Mouse (Mus musculus): ENCODE results near the gene Fer. TPM values are rescaled to one million over a fixed set of nuclear protein-coding genes. Genes with fewer than 3 reads are reported as not detected.
A peak's percentile ranks its signal among the peaks of the same experiment; 100 is the strongest.

Gene Fer
- polyA plus RNA-seq, 1 experiment from 2014 or later = 36.7 TPM

- Histone ChIP-seq H3K36me3 (ENCODE audit: control insufficient read depth, insufficient read depth) (no peaks in the 10 kb centered on the region), H3K4me3 (replicated peaks; ENCODE audit: low read length) (no peak overlapping the region), H3K27ac (ENCODE audit: low read length) (no peak overlapping the region), H3K9me3 (ENCODE audit: control insufficient read depth, low read length) (no peaks in the 10 kb centered on the region), H3K9ac (replicated peaks; ENCODE audit: low read depth, low read length) (no peak overlapping the region), H3K4me1 (replicated peaks; ENCODE audit: control insufficient read depth, insufficient read depth, low read length) (no peaks in the 10 kb centered on the region), H3K4me2 (ENCODE audit: low read length) (no peak overlapping the region), H3K27me3 (replicated peaks; ENCODE audit: control insufficient read depth, insufficient read depth, low read length) (no peaks in the 10 kb centered on the region)
- 92% methylated on average over 7 of the region's 7 CpGs for WGBS
- ATAC-seq = no peak
Observed at GRCm38 (mm10) chr17:63857023-63857544, 5.8 kb upstream of the Fer start.

GRCm38 (mm10) chr17:63860988-63861387 lies 1.9 kb upstream of the Fer start:
- Histone ChIP-seq H3K27me3 (replicated peaks; ENCODE audit: control insufficient read depth, insufficient read depth, low read length) (no peaks in the 10 kb centered on the region), H3K36me3 (ENCODE audit: control insufficient read depth, insufficient read depth) (no peaks in the 10 kb centered on the region), H3K9ac (replicated peaks; ENCODE audit: low read depth, low read length) (no peak overlapping the region), H3K27ac (ENCODE audit: low read length) (no peak overlapping the region), H3K4me1 (replicated peaks; ENCODE audit: control insufficient read depth, insufficient read depth, low read length) (peaks cover 13% of the 10 kb centered on the region), H3K4me2 (ENCODE audit: low read length) (no peak overlapping the region), H3K4me3 (replicated peaks; ENCODE audit: low read length) (no peak overlapping the region), H3K9me3 (ENCODE audit: control insufficient read depth, low read length) (no peaks in the 10 kb centered on the region)
- 34% methylated on average over 4 of the region's 4 CpGs for WGBS
- ATAC-seq = no peak

DNA sequence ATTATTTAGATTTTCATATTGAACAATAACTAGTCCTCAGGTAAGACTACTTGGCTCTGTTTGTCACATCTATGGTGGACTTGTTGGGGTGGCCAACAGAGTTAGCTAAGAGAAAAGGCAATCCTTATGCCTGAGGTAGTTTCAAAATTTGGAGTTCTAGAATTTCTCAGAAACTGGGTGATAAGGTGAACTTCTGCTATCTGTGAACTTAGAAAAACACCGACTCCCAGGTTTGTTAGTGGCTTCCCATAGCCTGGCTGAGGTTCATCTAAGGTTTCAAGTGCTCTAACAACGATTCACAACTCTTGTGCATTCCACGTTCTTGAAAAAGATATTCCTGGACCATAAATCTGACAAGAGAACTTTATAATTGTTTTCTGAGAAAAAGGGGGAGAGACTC lies 463 bp upstream of the Fer start:
- H3K4me3 ChIP-seq (replicated peaks; ENCODE audit: low read length) = no peak overlapping the region
- peaks cover 13% of the 10 kb centered on the region for H3K4me1 ChIP-seq (replicated peaks; ENCODE audit: control insufficient read depth, insufficient read depth, low read length)
- ATAC-seq = no peak
- H3K9me3 ChIP-seq (ENCODE audit: control insufficient read depth, low read length) = no peaks in the 10 kb centered on the region
- no peak overlapping the region for H3K27ac ChIP-seq (ENCODE audit: low read length)
- H3K36me3 ChIP-seq (ENCODE audit: control insufficient read depth, insufficient read depth) = no peaks in the 10 kb centered on the region
- WGBS = 70% methylated on average over 3 of the region's 3 CpGs
- H3K9ac ChIP-seq (replicated peaks; ENCODE audit: low read depth, low read length) = no peak overlapping the region
- no peaks in the 10 kb centered on the region for H3K27me3 ChIP-seq (replicated peaks; ENCODE audit: control insufficient read depth, insufficient read depth, low read length)
- H3K4me2 ChIP-seq (ENCODE audit: low read length) = no peak overlapping the region

DNA sequence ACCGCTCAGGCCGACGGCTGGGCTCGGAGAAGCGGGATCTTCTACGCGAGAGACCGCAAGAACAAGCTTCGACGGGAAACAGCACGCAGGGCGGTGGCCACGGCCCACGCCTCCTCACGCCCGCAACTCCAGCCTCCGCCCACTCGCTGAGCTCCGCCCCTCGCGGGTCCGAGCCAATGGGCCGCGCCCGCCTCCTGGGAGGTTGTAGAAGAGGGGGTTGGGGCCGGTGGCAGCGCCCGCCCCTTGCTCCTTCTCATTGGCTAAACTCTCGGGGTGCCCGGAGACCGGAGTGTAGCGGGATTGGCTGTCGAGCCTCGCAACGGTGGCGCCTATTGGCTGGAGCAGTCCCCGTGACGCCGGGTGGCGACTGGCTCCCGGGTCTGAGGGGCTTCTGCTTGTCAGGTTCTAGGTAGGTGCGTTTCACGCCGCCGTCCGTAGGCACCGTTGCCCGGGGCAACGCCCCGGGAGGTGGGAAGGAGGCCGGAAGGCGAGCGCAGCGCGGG lies 836 bp downstream of the Fer start, which contains the start of gene A930002H24Rik:
A930002H24Rik (minus strand) TSS at position 145 of the 503 bp plus-strand sequence.
- WGBS = 0% methylated on average over 55 of the region's 55 CpGs
- H3K4me3 ChIP-seq (replicated peaks; ENCODE audit: low read length) = peak within 1 kb of the TSS; percentile 96
- no peaks in the 10 kb centered on the region for H3K36me3 ChIP-seq (ENCODE audit: control insufficient read depth, insufficient read depth)
- H3K4me1 ChIP-seq (replicated peaks; ENCODE audit: control insufficient read depth, insufficient read depth, low read length) = peaks cover 13% of the 10 kb centered on the region
- ATAC-seq = peak; percentile 99
- no peaks in the 10 kb centered on the region for H3K27me3 ChIP-seq (replicated peaks; ENCODE audit: control insufficient read depth, insufficient read depth, low read length)
- H3K9ac ChIP-seq (replicated peaks; ENCODE audit: low read depth, low read length) = peak within 1 kb of the TSS; percentile 90
- H3K27ac ChIP-seq (ENCODE audit: low read length) = peak within 1 kb of the TSS; percentile 83
- no peaks in the 10 kb centered on the region for H3K9me3 ChIP-seq (ENCODE audit: control insufficient read depth, low read length)
- peak within 1 kb of the TSS; percentile 95 for H3K4me2 ChIP-seq (ENCODE audit: low read length)

- Histone ChIP-seq H3K9me3 (ENCODE audit: control insufficient read depth, low read length) (no peaks in the 10 kb centered on the region), H3K4me2 (ENCODE audit: low read length) (peak overlapping the region; percentile 88), H3K36me3 (ENCODE audit: control insufficient read depth, insufficient read depth) (no peaks in the 10 kb centered on the region), H3K27me3 (replicated peaks; ENCODE audit: control insufficient read depth, insufficient read depth, low read length) (no peaks in the 10 kb centered on the region), H3K27ac (ENCODE audit: low read length) (peak overlapping the region; percentile 83), H3K4me1 (replicated peaks; ENCODE audit: control insufficient read depth, insufficient read depth, low read length) (peaks cover 13% of the 10 kb centered on the region), H3K9ac (replicated peaks; ENCODE audit: low read depth, low read length) (peak overlapping the region; percentile 90), H3K4me3 (replicated peaks; ENCODE audit: low read length) (peak overlapping the region; percentile 96)
- 0% methylated on average over 39 of the region's 48 CpGs for WGBS
- peak; percentile 64 for ATAC-seq
Observed at GRCm38 (mm10) chr17:63864171-63864571, 1.3 kb downstream of the Fer start.

DNA sequence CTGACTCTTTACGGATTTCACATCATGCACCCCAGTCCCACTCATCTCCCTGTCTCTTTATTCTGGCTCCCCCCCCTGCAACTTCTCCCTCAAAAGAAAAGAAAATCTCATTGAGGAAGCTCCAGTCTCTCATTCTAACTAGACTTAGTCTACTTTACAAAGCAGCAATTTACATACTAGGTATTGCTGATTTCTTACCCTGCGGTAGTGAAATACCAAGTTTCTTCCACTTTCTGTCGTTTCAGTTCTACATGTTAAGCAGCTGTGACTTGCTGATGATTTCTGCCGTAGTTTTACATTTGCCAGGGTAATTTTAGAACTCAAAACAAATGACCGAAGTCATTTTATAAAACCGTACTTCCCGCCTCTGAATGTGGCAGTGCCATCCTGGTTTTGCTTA lies 8.9 kb downstream of the Fer start:
- Histone ChIP-seq H3K27me3 (replicated peaks; ENCODE audit: control insufficient read depth, insufficient read depth, low read length) (no peaks in the 10 kb centered on the region), H3K4me3 (replicated peaks; ENCODE audit: low read length) (no peak overlapping the region), H3K27ac (ENCODE audit: low read length) (no peak overlapping the region), H3K4me1 (replicated peaks; ENCODE audit: control insufficient read depth, insufficient read depth, low read length) (no peaks in the 10 kb centered on the region), H3K4me2 (ENCODE audit: low read length) (no peak overlapping the region), H3K9ac (replicated peaks; ENCODE audit: low read depth, low read length) (no peak overlapping the region), H3K36me3 (ENCODE audit: control insufficient read depth, insufficient read depth) (no peaks in the 10 kb centered on the region), H3K9me3 (ENCODE audit: control insufficient read depth, low read length) (no peaks in the 10 kb centered on the region)
- ATAC-seq = no peak
- 95% methylated on average over 7 of the region's 7 CpGs for WGBS

DNA sequence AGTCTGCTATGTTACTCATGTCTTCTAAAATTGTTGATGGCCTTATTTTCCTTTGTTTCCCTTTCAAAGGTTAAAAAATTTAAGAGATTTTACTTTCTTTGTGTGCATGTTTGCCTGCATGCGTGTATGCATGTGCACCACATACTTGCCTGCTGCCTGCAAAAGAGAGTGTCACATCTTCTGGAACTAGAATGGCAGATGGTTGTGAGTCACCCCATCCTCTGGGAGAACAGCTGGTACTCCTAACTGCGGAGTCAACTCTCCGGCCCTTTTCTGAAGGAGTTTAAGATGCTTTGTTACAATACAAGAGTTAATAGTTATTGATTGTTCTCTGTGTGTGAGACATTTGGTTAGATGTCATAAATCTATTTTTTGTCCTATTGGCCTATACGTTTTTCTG lies 16.0 kb downstream of the Fer start:
- Histone ChIP-seq H3K9me3 (ENCODE audit: control insufficient read depth, low read length) (no peaks in the 10 kb centered on the region), H3K4me2 (ENCODE audit: low read length) (no peak overlapping the region), H3K27ac (ENCODE audit: low read length) (no peak overlapping the region), H3K27me3 (replicated peaks; ENCODE audit: control insufficient read depth, insufficient read depth, low read length) (no peaks in the 10 kb centered on the region), H3K9ac (replicated peaks; ENCODE audit: low read depth, low read length) (no peak overlapping the region), H3K36me3 (ENCODE audit: control insufficient read depth, insufficient read depth) (no peaks in the 10 kb centered on the region), H3K4me1 (replicated peaks; ENCODE audit: control insufficient read depth, insufficient read depth, low read length) (no peaks in the 10 kb centered on the region), H3K4me3 (replicated peaks; ENCODE audit: low read length) (no peak overlapping the region)
- 78% methylated on average over 4 of the region's 4 CpGs for WGBS
- no peak for ATAC-seq

DNA sequence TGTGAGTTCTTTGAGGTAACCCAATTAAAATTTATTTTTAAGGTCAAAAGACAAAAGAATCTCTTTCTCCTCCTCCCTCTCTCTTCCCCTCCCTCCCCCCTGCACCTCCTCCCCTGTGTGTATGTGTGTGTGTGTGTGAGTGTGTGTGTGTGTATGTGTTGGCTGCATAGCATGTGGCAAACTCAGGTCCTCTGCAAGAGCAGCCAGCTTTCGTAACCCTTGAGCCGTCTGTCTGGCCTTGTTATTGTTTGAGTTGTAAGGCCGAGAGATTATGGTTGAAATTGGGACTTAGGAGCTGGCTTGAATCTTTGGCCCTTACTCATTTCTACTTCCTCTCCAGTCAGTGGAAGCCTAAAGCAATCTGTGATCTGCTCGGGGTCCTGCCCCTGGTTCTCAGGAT lies 17.1 kb downstream of the Fer start:
- WGBS = 85% methylated on average over 4 of the region's 4 CpGs
- no peak for ATAC-seq
- no peak overlapping the region for H3K4me3 ChIP-seq (replicated peaks; ENCODE audit: low read length)

DNA sequence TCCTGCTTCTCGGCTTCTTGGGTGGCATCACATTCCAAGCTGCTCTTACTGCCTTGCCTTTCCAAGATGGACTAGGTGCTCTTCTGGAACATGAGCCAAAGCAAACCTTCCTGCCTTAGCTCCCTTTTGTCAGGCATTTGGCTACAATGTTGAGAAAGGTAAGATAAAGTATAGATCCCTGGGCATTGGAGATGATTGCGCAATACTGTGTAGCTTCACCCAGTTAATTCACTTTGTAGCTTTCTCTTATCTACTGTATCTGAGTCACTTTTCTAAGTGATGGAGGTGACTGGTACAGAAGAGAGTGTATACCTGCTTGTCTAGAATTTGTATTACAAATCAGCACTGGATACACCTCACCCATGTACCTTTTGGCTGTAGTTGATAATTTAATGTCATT lies 24.1 kb downstream of the Fer start:
- H3K4me2 ChIP-seq (ENCODE audit: low read length) = no peak overlapping the region
- WGBS = 97% methylated on average over 2 of the region's 2 CpGs

More for the DNA sequence above, 17.1 kb downstream of the Fer start:
- Histone ChIP-seq H3K4me2 (ENCODE audit: low read length) (no peak overlapping the region), H3K27me3 (replicated peaks; ENCODE audit: control insufficient read depth, insufficient read depth, low read length) (no peaks in the 10 kb centered on the region), H3K27ac (ENCODE audit: low read length) (no peak overlapping the region), H3K9me3 (ENCODE audit: control insufficient read depth, low read length) (no peaks in the 10 kb centered on the region), H3K4me1 (replicated peaks; ENCODE audit: control insufficient read depth, insufficient read depth, low read length) (no peaks in the 10 kb centered on the region), H3K36me3 (ENCODE audit: control insufficient read depth, insufficient read depth) (no peaks in the 10 kb centered on the region), H3K9ac (replicated peaks; ENCODE audit: low read depth, low read length) (no peak overlapping the region)

DNA sequence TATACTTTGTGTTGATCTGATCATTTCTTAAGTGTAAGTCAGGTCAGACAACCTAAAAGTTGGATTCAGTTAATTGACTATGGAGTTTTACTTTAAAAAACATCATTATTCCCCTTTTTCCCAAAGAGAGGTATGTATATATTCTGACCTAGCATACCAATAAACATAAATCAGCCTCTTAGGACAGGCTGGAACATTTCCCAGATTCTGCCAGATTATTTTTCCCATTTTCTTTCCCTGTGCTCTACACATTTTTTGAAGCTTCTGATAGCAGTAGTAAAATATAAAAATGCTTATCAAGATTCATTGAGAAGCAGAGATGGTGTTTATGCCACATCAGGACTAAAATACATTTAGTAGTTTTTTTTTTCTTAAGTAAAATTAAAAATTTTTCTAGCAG lies 27.7 kb downstream of the Fer start:
- H3K36me3 ChIP-seq (ENCODE audit: control insufficient read depth, insufficient read depth) = no peaks in the 10 kb centered on the region
- H3K27ac ChIP-seq (ENCODE audit: low read length) = no peak overlapping the region
- no peak for ATAC-seq
- no peaks in the 10 kb centered on the region for H3K9me3 ChIP-seq (ENCODE audit: control insufficient read depth, low read length)
- no peak overlapping the region for H3K9ac ChIP-seq (replicated peaks; ENCODE audit: low read depth, low read length)
- no peaks in the 10 kb centered on the region for H3K4me1 ChIP-seq (replicated peaks; ENCODE audit: control insufficient read depth, insufficient read depth, low read length)
- no peaks in the 10 kb centered on the region for H3K27me3 ChIP-seq (replicated peaks; ENCODE audit: control insufficient read depth, insufficient read depth, low read length)
- no peak overlapping the region for H3K4me3 ChIP-seq (replicated peaks; ENCODE audit: low read length)
- no peak overlapping the region for H3K4me2 ChIP-seq (ENCODE audit: low read length)

More for the DNA sequence above, 24.1 kb downstream of the Fer start:
- no peak overlapping the region for H3K4me3 ChIP-seq (replicated peaks; ENCODE audit: low read length)
- H3K9ac ChIP-seq (replicated peaks; ENCODE audit: low read depth, low read length) = no peak overlapping the region
- no peak for ATAC-seq
- H3K27ac ChIP-seq (ENCODE audit: low read length) = no peak overlapping the region
- H3K4me1 ChIP-seq (replicated peaks; ENCODE audit: control insufficient read depth, insufficient read depth, low read length) = no peaks in the 10 kb centered on the region
- no peaks in the 10 kb centered on the region for H3K36me3 ChIP-seq (ENCODE audit: control insufficient read depth, insufficient read depth)
- no peaks in the 10 kb centered on the region for H3K27me3 ChIP-seq (replicated peaks; ENCODE audit: control insufficient read depth, insufficient read depth, low read length)
- H3K9me3 ChIP-seq (ENCODE audit: control insufficient read depth, low read length) = no peaks in the 10 kb centered on the region

All from forebrain, embryonic 16.5 days (tissue).